24 mouse cellular contexts compared by ENCODE assay signal in the genomic region with DNA sequence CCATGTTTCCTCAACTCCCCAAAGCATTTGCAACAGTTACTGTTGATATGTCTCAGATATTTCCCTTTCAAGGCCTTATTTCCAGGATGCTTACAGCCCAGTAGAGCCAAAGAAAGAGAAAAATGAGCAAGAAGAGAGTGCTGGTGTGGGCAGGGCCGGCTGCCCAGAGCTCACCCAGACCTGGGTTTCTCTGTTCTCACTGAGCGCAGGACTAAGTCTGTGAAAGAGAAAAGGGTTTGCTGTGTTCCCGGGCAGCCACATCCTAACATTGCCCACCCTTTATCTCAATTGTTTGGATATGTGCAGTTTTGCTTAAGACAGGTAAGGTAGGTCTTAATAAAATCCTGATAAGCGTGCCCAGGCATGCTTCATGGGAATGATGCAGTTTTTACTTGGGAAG. TPM values are rescaled to one million over a fixed set of nuclear protein-coding genes. Genes with fewer than 3 reads are reported as not detected.
A peak's percentile ranks its signal among the peaks of the same experiment; 100 is the strongest.
DNase-seq lines count a peak whose midpoint lies in the region; ATAC-seq lines count a peak whose summit lies in the region.
"Had no signal": no experiment of that assay in that cellular context is flagged by ENCODE, and none has a peak within 500 bp of the region (broad histone marks: within the 10 kb centered on the region; RNA-seq: fewer than 3 reads in every experiment).

No protein-coding gene starts in this region.

- H3K4me1 ChIP-seq in embryonic facial prominence, embryonic 13.5 days, result peaks cover 12% of the 10 kb centered on the region
- peaks cover 19% of the 10 kb centered on the region for H3K4me1 ChIP-seq in embryonic facial prominence, embryonic 10.5 days
- peaks cover 21% of the 10 kb centered on the region for H3K4me1 ChIP-seq in limb, embryonic 13.5 days
- H3K4me1 ChIP-seq in limb, embryonic 10.5 days, result peaks cover 18% of the 10 kb centered on the region

- no peaks in the 10 kb centered on the region for H3K27me3 ChIP-seq in embryonic facial prominence, embryonic 13.5 days
- H3K27me3 ChIP-seq in embryonic facial prominence, embryonic 10.5 days (replicated peaks; ENCODE audit: low read depth, poor library complexity, severe bottlenecking), result 0 out of 2 replicates have a peak, but pooled peaks cover 4% of the 10 kb centered on the region
- no peaks in the 10 kb centered on the region for H3K27me3 ChIP-seq in limb, embryonic 13.5 days
- no peaks in the 10 kb centered on the region for H3K27me3 ChIP-seq in limb, embryonic 10.5 days (ENCODE audit: low read depth, poor library complexity, severe bottlenecking)
- H3K27me3 ChIP-seq: CH12.LX; forebrain, embryonic 12.5 days; Patski had no signal

- no peak overlapping the region for H3K4me3 ChIP-seq in embryonic facial prominence, embryonic 13.5 days
- no peak overlapping the region for H3K4me3 ChIP-seq in embryonic facial prominence, embryonic 10.5 days
- H3K4me3 ChIP-seq in limb, embryonic 13.5 days, result no peak overlapping the region
- no peak overlapping the region for H3K4me3 ChIP-seq in limb, embryonic 10.5 days
- H3K4me3 ChIP-seq: forebrain, embryonic 10.5 days; forebrain, embryonic 12.5 days had no signal

- H3K36me3 ChIP-seq in embryonic facial prominence, embryonic 13.5 days, result no peaks in the 10 kb centered on the region
- H3K36me3 ChIP-seq in embryonic facial prominence, embryonic 10.5 days (replicated peaks), result no peaks in the 10 kb centered on the region
- H3K36me3 ChIP-seq in limb, embryonic 13.5 days, result no peaks in the 10 kb centered on the region
- H3K36me3 ChIP-seq in limb, embryonic 10.5 days, result no peaks in the 10 kb centered on the region
- H3K36me3 ChIP-seq: forebrain, embryonic 10.5 days; forebrain, embryonic 12.5 days had no signal

- no peak for DNase-seq in embryonic facial prominence, embryonic 10.5 days (ENCODE audit: low spot score)
- DNase-seq in limb, embryonic 10.5 days (ENCODE audit: low spot score), result no peak
- DNase-seq in testis, postnatal 10 days (ENCODE audit: low spot score), result peak; percentile 44
- no peak for DNase-seq in testis, postnatal 14 days (ENCODE audit: low spot score)
- DNase-seq: adrenal gland, adult 8-10 months; adrenal gland, postnatal 14 days; adrenal gland, postnatal 36 days; B cell, adult 2 months; cerebellum, adult 11-12 months; cerebellum, adult 2 months; cerebellum, adult 9-10 months; cerebellum, postnatal 10 days; cerebellum, postnatal 25 days had no signal

- WGBS in embryonic facial prominence, embryonic 13.5 days, result 75% methylated on average over 4 of the region's 4 CpGs
- 78% methylated on average over 4 of the region's 4 CpGs for whole genome bisulfite sequencing in embryonic facial prominence, embryonic 10.5 days
- WGBS in limb, embryonic 13.5 days, result 67% methylated on average over 4 of the region's 4 CpGs
- 76% methylated on average over 4 of the region's 4 CpGs for WGBS in limb, embryonic 10.5 days

- no peak overlapping the region for H3K4me2 ChIP-seq in embryonic facial prominence, embryonic 13.5 days
- H3K4me2 ChIP-seq in limb, embryonic 13.5 days (replicated peaks), result no peak overlapping the region
- H3K4me2 ChIP-seq: forebrain, embryonic 12.5 days had no signal

- ATAC-seq in embryonic facial prominence, embryonic 13.5 days (ENCODE audit: insufficient number of reproducible peaks, insufficient read depth, low FRiP score, low TSS enrichment, low read depth), result no peak
- ATAC-seq in limb, embryonic 13.5 days (ENCODE audit: low FRiP score, low read depth), result no peak
- ATAC-seq: activated CD4-positive, CD25-positive, alpha-beta regulatory T cell, adult 4 months; CD4-positive, CD25-positive, alpha-beta regulatory T cell, adult 4 months; forebrain, embryonic 14.5 days; forebrain, embryonic 16.5 days; Patski had no signal

- 0 out of 2 replicates have a peak overlapping the region, but pooled peaks have one; percentile 44 for H3K27ac ChIP-seq in embryonic facial prominence, embryonic 13.5 days
- H3K27ac ChIP-seq in embryonic facial prominence, embryonic 10.5 days (replicated peaks), result no peak overlapping the region
- H3K27ac ChIP-seq in limb, embryonic 13.5 days, result no peak overlapping the region
- H3K27ac ChIP-seq in limb, embryonic 10.5 days, result no peak overlapping the region
- H3K27ac ChIP-seq: forebrain, embryonic 10.5 days; forebrain, embryonic 12.5 days had no signal

- H3K9ac ChIP-seq in embryonic facial prominence, embryonic 13.5 days, result no peak overlapping the region
- H3K9ac ChIP-seq in limb, embryonic 13.5 days, result 0 out of 2 replicates have a peak overlapping the region, but pooled peaks have one; percentile 32
- H3K9ac ChIP-seq: forebrain, embryonic 12.5 days had no signal

- no peaks in the 10 kb centered on the region for H3K9me3 ChIP-seq in embryonic facial prominence, embryonic 13.5 days
- H3K9me3 ChIP-seq in embryonic facial prominence, embryonic 10.5 days, result peaks cover 3% of the 10 kb centered on the region; the same call in 1 of the 2 replicates
- no peaks in the 10 kb centered on the region for H3K9me3 ChIP-seq in limb, embryonic 13.5 days
- H3K9me3 ChIP-seq in limb, embryonic 10.5 days (replicated peaks), result no peaks in the 10 kb centered on the region
- H3K9me3 ChIP-seq: forebrain, embryonic 10.5 days; forebrain, embryonic 12.5 days; G1E had no signal

RNA-seq across cellular contexts. Expression of a gene that starts 43.0 kb away (rescaled TPM):
- polyA plus RNA-seq in embryonic facial prominence, embryonic 13.5 days (2015; fragmentation: Nextera tagmentation; extraction: Ambion mirVana), result 54.1 and 61.1 TPM in 2 replicates
- polyA plus RNA-seq in embryonic facial prominence, embryonic 10.5 days (2016; fragmentation: Nextera tagmentation; extraction: Ambion mirVana), result 54.4 and 63.0 TPM in 2 replicates
- 48.7 and 55.7 TPM in 2 replicates for polyA plus RNA-seq in limb, embryonic 13.5 days (2015; fragmentation: Nextera tagmentation; extraction: Ambion mirVana)
- 28.6 and 29.7 TPM in 2 replicates for polyA plus RNA-seq in limb, embryonic 10.5 days (2016; fragmentation: Nextera tagmentation; extraction: Ambion mirVana)
- polyA plus RNA-seq: G1E had no signal
